Mouse (Mus musculus) G1E (cell line): ENCODE data around the gene Fam126a.

Experiments used
- CTCF ChIP-seq: IDR thresholded peaks from 2 replicates; pipeline ENCODE4 v1.5.1; 2012; ENCODE audit warnings: low read depth, low read length, inconsistent platforms, mixed read lengths
- GATA1 ChIP-seq: IDR thresholded peaks from 2 replicates; pipeline ENCODE4 v1.6.1; 2012; ENCODE audit warnings: borderline replicate concordance, low read length, inconsistent platforms, mixed read lengths
- GATA2 ChIP-seq: IDR thresholded peaks from 2 replicates; pipeline ENCODE4 v1.6.1; 2012; ENCODE audit warnings: low read depth, low read length, inconsistent platforms, borderline replicate concordance
- POLR2AphosphoS5 ChIP-seq: IDR thresholded peaks from 2 replicates; pipeline ENCODE4 v1.6.1; 2012; ENCODE audit warnings: low read depth, low read length, inconsistent platforms; ENCODE audit not compliant: insufficient replicate concordance
- TAL1 ChIP-seq: conservative IDR thresholded peaks from 2 replicates; pipeline ENCODE4 v1.6.1; 2012; ENCODE audit warnings: low read depth, low read length, inconsistent platforms, mixed read lengths

GRCm38 (mm10) chr5:23900190-23900589, 130.3 kb downstream of the Fam126a start:
- TF ChIP-seq CTCF (no peak), POLR2AphosphoS5 (no peak), TAL1 (no peak), GATA2 (no peak), GATA1 (no peak)
